Mouse (Mus musculus): ENCODE results near the gene Olfr1053.
"Not testable (repeated sequence)": the region's sequence is repeated elsewhere in the genome, so short reads cannot be mapped to it uniquely, and the experiment has no call there.

Olfr1053 gene

GRCm38 (mm10) chr2:86315184-86315583, at the start of gene Olfr1053:
Olfr1053 (minus strand) TSS chr2:86315284.
- in situ Hi-C loops (cut with MboI; ENCODE audit: low sequenced_read_pairs) = no loop called here

GRCm38 (mm10) chr2:86362369-86362768, 47.3 kb upstream of the Olfr1053 start, which contains the start of gene Olfr1056:
Olfr1056 (minus strand) TSS chr2:86362469.
- in situ Hi-C loops (cut with MboI; ENCODE audit: low sequenced_read_pairs) = no loop called here

GRCm38 (mm10) chr2:86351751-86352150, 36.7 kb upstream of the Olfr1053 start:
- in situ Hi-C loops (cut with MboI; ENCODE audit: low sequenced_read_pairs) = not testable (repeated sequence)

GRCm38 (mm10) chr2:86350184-86350583, 35.1 kb upstream of the Olfr1053 start, which contains the start of gene Olfr1055:
Olfr1055 (minus strand) TSS chr2:86350284.
- in situ Hi-C loops (cut with MboI; ENCODE audit: low sequenced_read_pairs) = no loop called here

GRCm38 (mm10) chr2:86335333-86335732, 20.2 kb upstream of the Olfr1053 start, which contains the start of gene Olfr1054:
Olfr1054 (minus strand) TSS chr2:86335433.
- in situ Hi-C loops (cut with MboI; ENCODE audit: low sequenced_read_pairs) = no loop called here

- in situ Hi-C loops (cut with MboI; ENCODE audit: low sequenced_read_pairs) = no loop called here
These were observed 22.9 kb downstream of the Olfr1053 start, which contains the start of gene Olfr1052 for GRCm38 (mm10) chr2:86292155-86292554. Olfr1052 (plus strand) TSS chr2:86292455.

GRCm38 (mm10) chr2:86278988-86279387, 36.1 kb downstream of the Olfr1053 start, which contains the start of gene Olfr1051:
Olfr1051 (minus strand) TSS chr2:86279088.
- in situ Hi-C loops (cut with MboI; ENCODE audit: low sequenced_read_pairs) = not testable (repeated sequence)
